Comparison of ENCODE assay signal across 8 mouse cellular contexts in the genomic region with DNA sequence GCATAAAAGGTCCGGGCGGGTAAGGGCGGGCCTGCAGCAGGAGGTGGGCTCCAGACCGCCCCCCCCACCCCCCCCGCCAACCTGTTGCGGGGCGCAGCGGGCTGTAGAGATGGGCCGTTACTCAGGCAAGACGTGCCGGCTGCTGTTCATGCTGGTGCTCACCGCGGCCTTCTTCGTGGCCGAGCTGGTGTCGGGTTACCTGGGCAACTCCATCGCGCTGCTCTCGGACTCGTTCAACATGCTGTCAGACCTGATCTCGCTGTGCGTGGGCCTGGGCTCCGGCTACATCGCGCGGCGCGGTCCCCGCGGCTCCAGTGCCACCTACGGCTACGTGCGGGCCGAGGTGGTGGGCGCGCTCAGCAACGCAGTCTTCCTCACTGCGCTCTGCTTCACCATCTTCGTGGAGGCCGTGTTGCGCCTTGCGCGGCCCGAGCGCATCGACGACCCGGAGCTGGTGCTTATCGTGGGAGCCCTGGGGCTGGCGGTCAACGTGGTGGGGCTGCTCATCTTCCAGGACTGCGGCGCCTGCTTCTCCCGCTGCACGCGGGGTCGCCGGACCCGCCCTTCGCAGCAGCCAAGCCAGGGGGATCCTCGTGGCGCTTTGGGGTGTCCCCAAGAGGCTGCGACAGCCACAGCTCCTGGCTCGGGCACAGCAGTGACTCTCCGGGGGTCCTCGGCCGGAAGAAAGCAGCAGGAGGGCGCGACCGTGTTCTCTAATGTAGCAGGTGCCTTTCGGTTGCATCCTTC. TPM values are rescaled to one million over a fixed set of nuclear protein-coding genes. Genes with fewer than 3 reads are reported as not detected.
A peak's percentile ranks its signal among the peaks of the same experiment; 100 is the strongest.
DNase-seq lines count a peak whose midpoint lies in the region; ATAC-seq and TF ChIP-seq lines count a peak whose summit lies in the region.

No protein-coding gene starts in this region.

- no peaks in the 10 kb centered on the region for H3K9me3 ChIP-seq in lung, embryonic 15.5 days
- H3K9me3 ChIP-seq in hindbrain, embryonic 16.5 days (ENCODE audit: control insufficient read depth, low read length): no peaks in the 10 kb centered on the region
- no peaks in the 10 kb centered on the region for H3K9me3 ChIP-seq in limb, embryonic 15.5 days

- H3K4me1 ChIP-seq in lung, embryonic 15.5 days: peaks cover 11% of the 10 kb centered on the region
- no peaks in the 10 kb centered on the region for H3K4me1 ChIP-seq in lung, adult 2 months (ENCODE audit: control insufficient read depth, insufficient read depth, low read length)
- peaks cover 10% of the 10 kb centered on the region for H3K4me1 ChIP-seq in hindbrain, embryonic 16.5 days (ENCODE audit: control insufficient read depth, insufficient read depth, low read depth, low read length)
- peaks cover 13% of the 10 kb centered on the region for H3K4me1 ChIP-seq in limb, embryonic 15.5 days

- H3K4me2 ChIP-seq in lung, embryonic 15.5 days: peak overlapping the region; percentile 88
- peak overlapping the region; percentile 67 for H3K4me2 ChIP-seq in hindbrain, embryonic 16.5 days (ENCODE audit: low read length)
- peak overlapping the region; percentile 99 for H3K4me2 ChIP-seq in limb, embryonic 15.5 days

- TF ChIP-seq CTCF in lung, adult 2 months (IDR thresholded peaks at IDR 0.05; ENCODE audit: insufficient read depth, low read length): no peak

- ATAC-seq in lung, embryonic 15.5 days (ENCODE audit: borderline replicate concordance, extremely low read depth, low FRiP score, low TSS enrichment): peak; percentile 47; the same call in 1 of the 2 replicates
- peak; percentile 11 for ATAC-seq in erythroid progenitor cell, adult 5-6 weeks (replicated peaks; ENCODE audit: low FRiP score, poor library complexity, severe bottlenecking)
- ATAC-seq in hindbrain, embryonic 16.5 days: peak; percentile 25
- ATAC-seq in limb, embryonic 15.5 days (ENCODE audit: insufficient number of reproducible peaks, low FRiP score, low TSS enrichment, low read depth): 0 out of 2 replicates have a peak, but pooled peaks have one; percentile 27

- peaks cover 46% of the 10 kb centered on the region for H3K27me3 ChIP-seq in lung, embryonic 15.5 days
- no peaks in the 10 kb centered on the region for H3K27me3 ChIP-seq in hindbrain, embryonic 16.5 days (replicated peaks; ENCODE audit: control insufficient read depth, insufficient read depth, low read length)
- H3K27me3 ChIP-seq in limb, embryonic 15.5 days: peaks cover 48% of the 10 kb centered on the region

- H3K4me3 ChIP-seq in lung, embryonic 15.5 days: peak overlapping the region; percentile 39
- no peak overlapping the region for H3K4me3 ChIP-seq in lung, adult 2 months (replicated peaks; ENCODE audit: extremely low read depth, low read depth, low read length)
- peak overlapping the region; percentile 62 for H3K4me3 ChIP-seq in hindbrain, embryonic 16.5 days (ENCODE audit: low read length)
- H3K4me3 ChIP-seq in limb, embryonic 15.5 days: peak overlapping the region; percentile 51

- H3K27ac ChIP-seq in lung, embryonic 15.5 days: no peak overlapping the region
- peak overlapping the region; percentile 73 for H3K27ac ChIP-seq in hindbrain, embryonic 16.5 days (ENCODE audit: low read depth, low read length)
- no peak overlapping the region for H3K27ac ChIP-seq in limb, embryonic 15.5 days

- WGBS in lung, embryonic 15.5 days: under 1% methylated on average over 71 of the region's 71 CpGs
- 2% methylated on average over 71 of the region's 71 CpGs for WGBS in lung, adult 2 months
- under 1% methylated on average over 63 of the region's 71 CpGs for WGBS in hindbrain, embryonic 16.5 days
- under 1% methylated on average over 70 of the region's 71 CpGs for WGBS in limb, embryonic 15.5 days

- no peak for DNase-seq in lung, adult 2 months
- DNase-seq in cerebellum, adult 11-12 months: peak; percentile 30
- peak; percentile 57 to 65 for DNase-seq in right cerebral cortex, adult 2 months (ENCODE audit: low spot score in 2 of 2)
- DNase-seq in lung, postnatal 25 days (ENCODE audit: low spot score): no peak

- TF ChIP-seq POLR2A in lung, adult 2 months (IDR thresholded peaks at IDR 0.05; ENCODE audit: borderline replicate concordance, extremely low read depth, low read depth, low read length): no peak

- H3K36me3 ChIP-seq in lung, embryonic 15.5 days: no peaks in the 10 kb centered on the region
- H3K36me3 ChIP-seq in hindbrain, embryonic 16.5 days (ENCODE audit: control insufficient read depth, insufficient read depth, low read length): no peaks in the 10 kb centered on the region
- no peaks in the 10 kb centered on the region for H3K36me3 ChIP-seq in limb, embryonic 15.5 days

- no peak overlapping the region for H3K9ac ChIP-seq in lung, embryonic 15.5 days
- peak overlapping the region; percentile 83 for H3K9ac ChIP-seq in hindbrain, embryonic 16.5 days (ENCODE audit: low read depth, low read length)
- peak overlapping the region; percentile 35 for H3K9ac ChIP-seq in limb, embryonic 15.5 days

RNA-seq across cellular contexts. Expression of gene Slc30a10, which starts 0.5 kb away (rescaled TPM):
- 0.11 TPM in 1 of 2 replicates, not detected in the other for polyA plus RNA-seq in lung, embryonic 15.5 days (2015; fragmentation: Nextera tagmentation; extraction: Ambion mirVana)
- 0.01 TPM in 1 of 2 replicates, not detected in the other for polyA plus RNA-seq in lung, adult 2 months (2012; rRNA removed)
- 6.8 and 17.6 TPM in 2 replicates for total RNA-seq in erythroid progenitor cell, adult 5-6 weeks (2015; ENCODE audit: low replicate concordance)
- total RNA-seq in erythroid progenitor cell, adult 5-6 weeks (2017; ENCODE audit: low replicate concordance): 7.7 and 8.9 TPM in 2 replicates
- polyA plus RNA-seq in hindbrain, embryonic 16.5 days (2015; fragmentation: Nextera tagmentation; extraction: Ambion mirVana): 8.3 and 10.0 TPM in 2 replicates
- 0.22 and 0.45 TPM in 2 replicates for polyA plus RNA-seq in limb, embryonic 15.5 days (2015; fragmentation: Nextera tagmentation; extraction: Ambion mirVana)

Comparison
In these comparisons a context has a peak if more than half of its experiments do, and no peak if none do; other contexts are left out.
1. DNase-seq: peak in cerebellum, adult 11-12 months (single experiment) and right cerebral cortex, adult 2 months (2 of 2); none in lung, adult 2 months (single experiment) and lung, postnatal 25 days (single experiment).
2. Peak in every context shown above with its lines, with median percentiles within 50 percentile points of each other: ATAC-seq and H3K4me2 ChIP-seq.